Mouse (Mus musculus) cerebellum, adult 11 months (tissue): ENCODE results near the gene Arhgap27.
"Not testable (repeated sequence)": the region's sequence is repeated elsewhere in the genome, so short reads cannot be mapped to it uniquely, and the experiment has no call there.

Source experiments
- DNase-seq: peaks from one replicate; pipeline ENCODE4 v3.0.0; 2022

The Arhgap27 gene

DNA sequence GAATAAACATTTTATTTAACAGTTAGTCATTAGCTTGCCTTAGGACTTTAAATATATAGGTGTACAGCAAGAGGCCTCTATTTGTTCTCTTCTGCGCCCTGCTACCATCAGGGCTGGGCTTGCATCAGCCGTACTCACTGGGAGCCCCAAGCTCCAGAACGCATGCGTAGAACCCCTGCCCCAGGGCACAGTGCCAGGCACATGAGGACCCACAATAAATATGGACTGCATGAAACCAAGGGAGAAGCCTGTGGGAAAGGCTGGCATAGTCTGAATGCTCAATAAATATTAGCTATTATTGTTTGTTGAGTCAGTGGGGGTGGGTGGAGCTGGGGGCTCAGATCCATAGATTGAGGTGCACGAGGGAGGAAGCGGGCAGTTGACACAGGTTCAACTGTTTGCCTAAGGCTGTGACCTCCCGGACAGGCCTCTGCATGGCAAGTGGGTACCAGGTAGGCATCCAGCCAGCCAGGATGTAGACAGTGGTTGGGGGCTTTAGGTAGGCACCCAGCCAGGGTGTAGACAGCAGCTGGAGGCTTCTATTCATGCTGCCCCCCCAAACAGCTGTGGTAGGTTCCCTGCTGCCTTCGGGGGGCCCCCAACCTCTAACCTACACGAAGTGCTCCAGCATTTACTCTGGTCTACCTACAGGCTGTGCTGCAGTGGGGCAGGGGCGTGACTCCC is 31.8 kb downstream of the Arhgap27 start:
- peak; percentile 35 for DNase-seq

DNA sequence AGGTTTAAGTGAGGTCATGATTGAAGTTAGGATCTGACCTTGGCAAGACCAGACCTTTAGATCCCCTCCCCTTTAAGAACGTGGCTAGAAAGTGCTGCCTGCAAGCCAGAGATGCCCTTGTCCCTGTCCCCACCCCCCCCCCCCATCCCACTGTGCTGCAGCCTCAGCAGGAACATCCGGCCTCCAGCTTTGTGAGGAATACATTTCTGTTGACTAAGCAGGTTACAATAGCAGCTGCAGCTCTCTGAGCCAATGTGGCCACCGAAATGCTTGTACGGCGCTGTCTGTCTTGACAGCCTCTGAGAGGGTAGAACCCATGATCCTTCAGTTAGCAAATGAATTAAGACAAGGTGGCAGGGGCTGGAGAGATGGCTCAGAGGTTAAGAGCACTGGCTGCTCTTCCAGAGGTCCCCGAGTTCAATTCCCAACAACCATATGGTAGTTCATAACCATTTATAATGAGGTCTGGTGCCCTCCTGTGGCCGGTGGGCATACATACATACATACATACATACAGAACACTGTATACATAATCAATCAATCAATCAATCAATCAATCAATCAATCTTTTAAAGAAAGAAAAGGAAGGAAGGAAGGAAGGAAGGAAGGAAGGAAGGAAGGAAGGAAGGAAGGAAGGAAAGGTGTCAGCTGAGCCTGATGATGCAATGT is 32.7 kb downstream of the Arhgap27 start:
- DNase-seq = no peak

DNA sequence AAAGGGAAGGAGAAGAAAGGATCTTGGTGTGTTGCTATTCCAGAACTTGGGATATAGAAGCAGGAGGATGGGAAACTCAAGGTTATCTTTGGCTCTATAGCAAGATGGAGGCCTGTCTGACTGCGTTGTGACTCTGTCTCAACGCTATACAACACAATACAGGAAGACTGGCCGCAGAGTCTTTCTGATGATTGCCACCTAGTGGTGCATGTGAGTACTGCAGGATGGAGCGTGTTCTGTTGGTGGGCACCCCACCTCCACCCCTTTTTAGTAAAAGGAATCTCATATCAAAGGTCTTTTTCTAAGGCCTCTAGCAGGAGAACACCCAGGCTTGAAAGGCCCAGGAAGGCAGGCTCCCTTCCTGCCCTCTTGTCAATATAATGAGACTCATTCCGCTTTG is 36.5 kb downstream of the Arhgap27 start:
- DNase-seq = peak; percentile 67

DNA sequence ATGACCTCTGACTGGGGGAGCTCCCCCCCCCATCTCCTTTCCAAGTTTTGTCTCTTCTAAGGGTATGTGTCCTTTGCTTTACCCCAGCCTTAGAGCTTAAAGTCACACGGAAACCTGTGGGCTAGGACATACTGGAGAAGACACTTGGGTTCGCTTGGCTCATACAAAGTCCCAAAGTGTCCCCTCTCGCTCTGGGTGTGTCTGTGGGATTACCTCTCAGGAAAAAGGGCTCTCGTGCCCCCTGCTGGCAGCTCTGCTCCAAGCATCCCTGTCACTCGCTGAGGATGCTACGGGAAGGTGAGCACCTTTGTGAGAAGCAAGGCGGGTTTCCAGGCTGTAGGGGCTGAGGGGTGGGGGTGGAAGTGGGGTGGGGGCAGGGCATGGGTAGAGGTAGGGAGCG is 38.3 kb downstream of the Arhgap27 start:
- DNase-seq = peak; percentile 66

DNA sequence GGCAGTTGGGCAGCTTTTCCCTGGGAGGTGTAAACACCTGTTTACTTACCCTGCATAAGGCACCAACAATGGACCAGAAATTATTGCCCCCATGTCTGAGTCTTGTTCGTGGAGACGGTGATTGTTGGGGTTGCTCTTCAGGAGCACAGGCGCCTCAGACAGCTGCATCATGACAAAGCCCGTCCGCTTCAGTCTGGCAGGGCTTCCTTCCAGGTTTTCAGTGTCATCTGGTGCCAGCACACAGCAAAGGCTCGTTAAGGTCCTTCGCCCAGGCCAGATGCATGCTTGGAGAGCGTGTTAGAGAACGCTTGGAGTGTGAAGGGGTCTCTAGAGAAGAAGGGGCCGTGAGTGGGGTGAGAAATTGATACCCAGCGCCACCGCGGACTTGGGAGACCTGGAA is 38.8 kb downstream of the Arhgap27 start:
- no peak for DNase-seq

DNA sequence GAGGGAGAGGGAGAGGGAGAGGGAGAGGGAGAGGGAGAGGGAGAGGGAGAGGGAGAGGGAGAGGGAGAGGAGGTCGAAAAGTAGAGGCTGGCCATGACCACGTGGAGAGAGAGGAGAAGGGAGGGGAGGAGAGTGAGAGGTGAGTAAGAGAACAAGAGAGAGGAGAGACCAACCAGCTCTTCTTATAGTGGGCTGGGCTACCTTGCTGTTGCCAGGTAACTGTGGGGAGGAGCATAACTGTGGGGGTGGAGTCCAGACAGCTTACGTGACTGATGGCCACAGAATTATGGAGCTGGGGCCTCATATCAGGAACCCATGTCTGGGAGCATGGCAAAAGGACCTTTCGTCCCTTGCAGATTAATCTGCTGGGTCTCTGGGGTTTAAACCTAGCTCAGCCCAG is 40.7 kb downstream of the Arhgap27 start:
- DNase-seq = not testable (repeated sequence)

DNA sequence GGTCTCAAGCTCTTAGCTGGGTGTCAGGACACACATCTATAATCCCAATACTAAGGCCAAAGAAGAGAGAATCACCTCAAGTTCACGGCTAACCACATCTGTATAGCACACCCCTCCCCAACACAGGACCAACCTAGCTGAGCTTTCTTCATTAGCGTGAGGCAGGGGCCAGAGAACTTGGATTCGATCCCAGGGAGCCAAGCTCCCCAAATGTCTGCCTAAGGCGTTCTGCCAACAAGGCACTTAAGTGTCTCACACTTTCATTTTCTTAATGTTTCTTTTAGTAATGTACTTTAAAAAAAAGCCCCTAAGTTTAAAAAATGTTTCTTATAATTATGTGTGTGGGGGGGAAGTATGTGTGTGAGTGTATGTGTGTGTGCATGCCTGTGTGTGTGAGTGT is 42.8 kb downstream of the Arhgap27 start:
- no peak for DNase-seq

DNA sequence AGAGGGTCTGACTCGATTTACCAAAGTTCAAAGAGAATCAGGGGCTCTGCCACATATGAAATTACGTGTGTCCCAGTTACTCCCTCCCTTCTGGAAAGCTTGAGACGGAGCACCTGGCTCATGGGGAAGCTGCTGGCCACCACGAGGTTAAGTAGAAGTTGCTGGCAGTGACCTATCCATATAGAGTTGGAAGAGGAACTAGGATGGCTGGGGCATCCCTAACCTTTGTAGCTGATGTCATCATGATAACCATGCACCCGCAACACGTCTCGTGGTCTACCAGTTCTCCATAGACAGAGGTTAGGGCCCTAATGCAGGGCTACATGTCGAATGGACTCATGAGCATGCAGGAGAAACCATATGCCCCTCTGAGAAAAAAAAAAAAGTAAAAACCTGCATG is 43.3 kb downstream of the Arhgap27 start:
- no peak for DNase-seq

DNA sequence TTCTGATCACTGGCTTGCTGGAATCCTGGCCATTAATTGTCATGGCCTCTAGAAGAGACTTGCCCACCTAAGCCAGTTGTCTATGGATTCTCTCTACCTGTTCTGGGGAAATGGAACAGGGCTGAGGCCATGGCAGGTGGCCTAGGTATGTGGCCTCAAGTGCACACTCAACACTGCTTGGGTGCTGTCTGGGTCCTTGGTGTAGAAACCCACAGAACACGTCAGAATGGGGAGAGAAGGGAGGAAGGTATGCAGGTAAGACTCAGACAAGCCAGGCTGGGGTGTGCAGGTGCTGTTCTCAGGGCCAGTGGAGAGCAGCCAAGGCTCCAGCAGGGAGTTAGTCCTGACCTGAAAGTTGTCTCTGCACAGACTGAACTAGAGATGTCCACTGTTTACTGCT is 45.5 kb downstream of the Arhgap27 start:
- DNase-seq = no peak

DNA sequence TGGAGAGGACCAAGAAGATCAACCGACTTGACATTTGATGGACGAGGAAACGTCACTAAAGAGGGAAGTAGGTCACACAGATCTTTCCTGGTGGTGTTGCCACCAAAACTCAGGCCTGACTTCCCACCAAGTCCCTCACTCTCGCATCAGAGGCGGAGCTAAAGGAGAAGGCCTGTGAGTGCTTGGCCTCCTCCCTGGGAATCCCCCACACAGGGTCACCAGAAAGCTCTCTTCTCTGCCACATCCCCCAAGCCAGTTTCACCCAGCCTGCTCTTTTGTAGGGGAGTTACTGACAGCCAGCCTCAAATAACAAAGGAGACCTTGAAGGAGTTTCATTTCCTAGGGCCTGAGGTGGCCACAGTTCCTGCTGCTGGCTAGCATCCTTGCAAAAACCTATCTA is 48.1 kb downstream of the Arhgap27 start:
- DNase-seq = no peak

DNA sequence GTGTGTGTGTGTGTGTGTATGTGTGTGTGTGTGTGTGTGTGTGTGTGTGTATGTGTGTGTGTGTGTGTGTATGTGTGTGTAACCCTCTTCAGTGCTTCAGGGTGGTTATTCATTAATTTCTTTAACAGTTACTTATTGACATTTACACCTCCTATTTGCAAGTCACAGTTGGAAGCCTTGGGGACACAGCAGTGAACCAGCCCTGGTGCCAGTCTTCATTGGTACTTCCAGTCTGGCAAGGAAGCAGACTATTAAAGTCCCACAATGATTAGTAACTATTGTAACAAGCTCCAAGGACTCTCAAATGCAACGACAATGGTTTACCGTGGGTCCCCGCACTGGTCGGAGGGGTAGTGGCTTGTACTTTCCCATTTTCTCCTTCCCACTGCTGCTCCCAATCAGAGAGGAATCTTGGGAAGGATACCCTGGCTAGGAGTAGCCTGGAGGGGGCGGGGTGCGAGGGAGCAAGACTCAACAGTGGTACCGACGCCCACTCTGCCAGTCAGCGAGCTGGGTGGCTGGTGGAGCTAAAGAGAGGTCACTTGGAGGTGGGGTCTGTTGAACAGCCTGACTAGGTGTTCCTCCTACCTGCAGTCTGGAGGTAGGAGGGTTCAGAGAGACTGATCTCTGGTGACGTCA is 48.6 kb downstream of the Arhgap27 start:
- no peak for DNase-seq

DNA sequence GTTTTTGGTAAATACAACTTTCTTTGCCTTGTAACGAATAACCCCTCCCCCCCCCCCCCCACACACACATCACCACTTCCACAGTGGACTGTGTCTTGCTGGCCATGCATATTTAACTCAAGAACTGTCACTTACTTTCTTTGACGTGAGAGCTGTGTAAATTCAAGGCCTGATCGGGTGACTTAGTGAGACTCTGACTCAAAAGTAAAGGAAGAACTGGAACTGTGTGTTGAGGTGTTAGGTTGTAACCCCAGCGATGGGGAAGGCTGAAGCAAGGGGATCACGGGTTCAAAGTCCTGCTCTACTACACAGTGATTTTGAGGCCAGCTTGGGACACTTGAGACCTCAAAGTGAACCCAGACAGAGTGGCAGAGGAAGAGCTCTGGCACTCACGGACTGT is 50.0 kb downstream of the Arhgap27 start:
- no peak for DNase-seq

DNA sequence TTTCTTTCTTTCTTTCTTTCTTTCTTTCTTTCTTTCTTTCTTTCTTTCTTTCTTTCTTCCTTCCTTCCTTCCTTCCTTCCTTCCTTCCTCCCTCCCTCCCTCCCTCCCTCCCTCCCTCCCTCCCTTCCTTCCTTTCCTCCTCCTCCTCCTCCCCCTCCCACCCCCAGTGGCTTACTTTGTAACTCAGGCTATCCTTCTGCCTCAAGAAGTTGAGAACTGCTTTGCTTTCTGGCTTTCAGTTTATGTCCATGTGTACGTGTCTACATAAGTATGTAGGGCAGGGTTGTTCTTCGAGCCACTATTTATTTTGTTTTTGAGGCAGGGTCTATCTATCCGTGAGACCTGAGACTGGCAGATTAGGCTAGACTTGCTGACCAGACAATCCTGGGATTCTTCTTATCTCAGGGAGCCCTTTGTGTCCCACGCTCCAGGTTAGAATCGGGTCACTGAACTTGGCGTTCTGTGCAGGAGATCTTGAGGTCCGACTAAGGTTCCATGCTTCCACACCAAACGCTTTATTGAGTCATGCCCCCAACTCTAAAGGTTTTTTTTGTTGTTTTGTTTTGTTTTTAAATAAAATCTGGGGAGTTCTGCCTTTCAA is 50.7 kb downstream of the Arhgap27 start:
- no peak for DNase-seq

DNA sequence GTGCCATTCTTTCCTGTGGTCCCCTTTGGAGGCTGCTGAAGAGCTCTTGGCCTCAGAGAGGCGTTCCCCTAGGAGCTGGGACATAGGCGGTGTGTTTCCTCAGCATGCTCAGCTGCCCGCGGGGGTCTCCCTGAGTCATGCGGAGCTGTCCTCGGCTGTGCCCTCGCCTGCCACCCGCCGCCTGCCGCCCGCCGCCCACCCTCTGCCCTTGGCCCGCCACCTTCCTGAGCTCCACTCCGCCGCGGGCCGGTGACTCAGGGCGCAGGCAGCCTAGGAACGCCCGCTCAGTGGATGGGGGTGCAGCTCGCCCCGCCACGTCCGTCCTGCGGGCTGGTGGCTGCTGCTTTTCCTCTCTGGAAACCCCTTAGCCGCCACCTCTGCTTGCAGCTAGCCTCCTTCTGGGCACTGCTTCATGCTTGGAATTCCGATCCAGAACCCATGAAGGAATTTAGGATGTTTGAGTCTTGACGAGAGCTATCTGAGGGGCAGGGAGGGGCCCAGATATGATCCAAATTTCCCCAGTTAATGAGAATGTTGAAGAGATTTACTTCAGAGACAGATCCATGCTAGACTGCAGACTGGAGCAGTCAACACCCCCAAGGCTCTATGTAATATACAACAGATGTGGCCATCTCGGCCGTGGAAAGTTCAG is 51.4 kb downstream of the Arhgap27 start:
- no peak for DNase-seq

DNA sequence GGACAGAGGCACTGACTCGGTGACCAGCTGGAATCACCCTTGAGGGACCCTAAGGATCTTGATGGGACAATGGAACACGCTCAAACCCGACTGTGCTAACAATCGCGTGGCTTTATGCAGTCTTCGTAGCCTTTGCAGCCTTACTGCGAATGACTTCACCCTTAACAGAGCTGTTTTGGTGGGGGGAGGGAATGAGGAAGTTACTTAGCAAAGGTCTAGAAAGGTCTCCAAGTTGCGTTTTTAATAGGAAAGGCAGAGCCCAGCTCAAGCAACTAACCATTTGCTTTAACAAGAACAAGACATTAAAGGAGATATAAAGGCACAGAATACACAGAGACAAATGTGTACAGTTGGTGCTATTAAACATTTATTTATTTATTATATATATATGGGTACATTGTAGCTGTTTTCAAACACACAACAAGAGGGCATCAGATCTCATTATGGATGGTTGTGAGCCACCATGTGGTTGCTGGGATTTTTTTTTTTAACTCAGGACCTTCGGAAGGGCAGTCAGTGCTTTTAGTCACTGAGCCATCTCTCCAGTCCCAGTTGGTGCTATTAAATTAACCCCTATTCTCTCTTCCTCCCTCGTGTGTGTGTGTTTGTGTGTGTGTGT is 53.4 kb downstream of the Arhgap27 start:
- no peak for DNase-seq

DNA sequence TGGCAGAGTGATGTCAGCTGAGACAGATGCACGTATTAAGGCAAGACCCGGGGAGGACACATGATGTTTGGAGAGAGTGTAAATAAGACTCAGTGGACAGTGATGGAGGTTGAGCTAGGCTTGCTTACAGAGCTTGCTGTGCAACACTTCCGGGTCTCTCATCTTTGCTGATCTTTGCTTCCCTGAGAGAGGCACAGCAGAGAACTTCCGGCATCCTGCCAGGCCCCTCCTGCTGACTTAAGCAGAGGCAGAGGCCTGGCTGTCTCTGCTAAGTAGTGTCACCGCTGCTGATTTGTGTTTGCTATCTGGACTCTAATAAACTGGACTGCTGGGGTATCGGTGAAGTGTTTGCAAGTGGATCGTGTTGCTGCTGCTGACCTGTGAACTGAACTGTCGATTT is 55.6 kb downstream of the Arhgap27 start:
- no peak for DNase-seq

DNA sequence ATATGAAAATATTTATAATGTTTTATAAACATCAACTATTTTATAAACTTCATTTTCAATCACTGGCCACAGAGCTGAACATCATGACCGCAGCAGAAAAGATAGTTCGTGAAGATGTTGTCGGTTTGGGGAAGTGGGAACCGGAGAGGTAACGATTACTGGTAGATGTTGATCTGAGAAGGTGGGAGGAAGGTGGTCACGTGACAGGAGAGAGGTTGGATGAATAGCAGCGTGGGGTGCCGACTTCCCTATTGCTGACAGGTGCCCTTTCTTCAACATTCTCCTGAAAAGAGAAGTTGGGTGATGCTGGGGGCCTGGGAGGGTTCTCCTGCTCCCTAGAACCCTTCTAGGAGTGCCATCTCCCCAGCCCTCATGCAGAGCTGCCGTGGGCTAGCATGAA is 59.0 kb downstream of the Arhgap27 start:
- no peak for DNase-seq

DNA sequence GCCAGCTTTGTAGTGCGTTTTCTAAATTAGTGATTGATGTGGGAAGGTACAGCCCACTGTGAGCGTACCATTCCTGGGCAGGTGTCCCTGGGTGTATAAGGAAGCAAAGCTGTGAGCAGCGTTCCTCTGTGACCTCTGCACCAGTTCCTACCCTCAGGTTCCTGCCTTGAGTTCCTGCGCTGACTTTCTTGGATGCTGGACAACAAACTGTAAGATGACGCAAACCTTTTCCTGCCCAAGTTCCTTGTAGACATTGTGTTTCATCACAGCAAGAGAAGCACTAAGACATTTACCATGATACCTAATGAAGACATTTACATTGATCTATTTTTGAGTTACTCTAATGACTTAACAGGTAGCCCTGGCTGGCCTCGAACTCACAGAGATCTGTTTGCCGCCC is 68.7 kb downstream of the Arhgap27 start:
- no peak for DNase-seq

DNA sequence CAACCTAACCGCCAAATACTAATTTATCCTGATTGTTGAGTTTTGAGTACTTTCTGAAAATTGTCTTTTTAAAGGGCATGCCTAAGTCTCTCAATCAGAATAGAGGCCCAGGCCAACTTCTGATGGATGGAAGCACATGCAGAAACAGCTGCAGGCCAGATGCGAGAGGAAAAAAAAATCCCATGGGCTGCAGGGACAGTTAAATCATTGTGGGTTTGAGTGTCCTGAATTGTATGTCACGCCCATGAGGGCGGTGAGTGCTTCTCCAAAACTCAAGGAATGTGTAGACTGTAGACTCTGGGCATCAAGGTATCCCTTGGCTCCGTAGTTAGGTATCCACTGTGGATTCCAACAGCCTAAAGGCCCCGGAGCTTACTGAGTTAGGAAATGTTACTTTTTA is 69.4 kb downstream of the Arhgap27 start:
- no peak for DNase-seq

DNA sequence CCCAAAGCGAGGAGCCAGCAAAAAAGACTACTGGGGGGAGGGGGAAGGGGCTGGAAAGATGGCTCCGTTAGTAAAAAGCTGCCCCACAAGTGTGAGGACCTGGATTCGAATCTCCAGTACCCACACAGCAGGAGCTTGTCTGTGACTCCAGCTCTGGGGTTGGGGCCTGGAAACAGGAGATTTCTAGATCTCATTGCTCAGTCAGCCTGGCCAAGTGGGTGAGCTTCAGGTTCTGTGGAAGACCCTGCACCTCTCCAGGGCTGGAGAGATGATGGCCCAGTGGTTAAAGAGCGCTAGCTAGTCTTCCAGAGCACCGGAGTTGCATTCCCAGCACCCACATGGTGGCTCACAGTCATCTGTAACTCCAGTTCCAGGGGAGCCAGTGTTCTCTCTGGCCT is 70.6 kb downstream of the Arhgap27 start:
- no peak for DNase-seq

DNA sequence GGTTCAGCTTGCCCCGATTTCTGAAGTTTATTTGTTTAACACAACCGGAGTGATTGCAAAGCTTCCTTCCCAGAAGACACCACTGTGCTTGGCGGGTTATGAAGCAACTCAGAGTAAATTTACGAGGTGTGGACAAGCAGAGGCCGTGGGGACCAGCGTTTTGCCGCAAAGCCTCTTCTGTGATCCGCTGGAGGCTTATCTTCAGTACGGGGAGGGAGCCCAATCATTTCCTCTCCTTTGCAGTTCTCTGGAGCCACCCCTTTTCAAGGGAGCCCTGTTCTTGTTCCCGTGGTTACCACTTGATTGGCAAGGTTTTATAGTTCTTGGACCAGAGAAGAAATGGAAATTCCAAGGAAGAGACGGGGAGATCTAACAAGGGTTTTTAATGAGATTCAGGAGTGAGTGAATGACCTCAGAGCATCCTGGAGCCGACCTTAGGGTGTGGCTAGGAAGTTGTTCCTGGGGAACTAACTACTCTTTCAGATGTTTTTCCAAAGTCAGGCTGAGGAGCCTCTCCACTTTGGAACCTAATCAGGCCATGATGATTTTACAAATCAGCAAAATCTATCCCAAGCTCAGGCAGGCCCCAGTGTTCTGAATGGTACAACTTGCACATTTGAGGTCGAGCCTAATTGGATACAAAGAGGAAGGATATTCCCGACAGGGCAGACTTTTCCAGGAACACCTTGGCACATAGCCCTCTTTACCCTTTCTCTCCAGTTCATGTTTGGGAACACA is 71.2 kb downstream of the Arhgap27 start:
- DNase-seq = no peak

DNA sequence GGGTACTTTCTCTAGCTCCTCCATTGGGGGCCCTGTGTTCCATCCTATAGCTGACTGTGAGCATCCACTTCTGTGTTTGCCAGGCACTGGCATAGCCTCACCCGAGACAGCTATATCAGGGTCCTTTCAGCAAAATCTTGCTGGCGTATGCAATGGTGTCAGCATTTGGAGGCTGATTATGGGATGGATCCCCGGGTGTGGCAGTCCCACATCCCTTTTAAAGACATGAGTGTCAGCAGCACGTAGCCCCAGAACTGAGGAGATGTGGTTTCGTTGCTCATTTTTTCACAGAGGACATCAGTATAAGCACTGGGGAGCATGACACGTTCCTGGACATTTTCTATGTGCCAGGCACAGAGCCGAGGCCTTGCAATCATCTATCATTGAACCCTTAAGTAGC is 72.7 kb downstream of the Arhgap27 start:
- DNase-seq = not testable (repeated sequence)
